Mouse (Mus musculus): ENCODE results near the gene Laptm4a. TPM values are rescaled to one million over a fixed set of nuclear protein-coding genes. Genes with fewer than 3 reads are reported as not detected.

The Laptm4a gene
- total RNA-seq (2012; rRNA removed), result 238 and 248 TPM in 2 replicates

GRCm38 (mm10) chr12:8921394-8922368 lies at the start of gene Laptm4a:
TSS of gene Laptm4a (plus strand) at chr12:8921664.
- peak; percentile 89 for DNase-seq (ENCODE audit: low read depth, low spot score)
- Histone ChIP-seq H3K9me3 (ENCODE audit: control insufficient read depth, insufficient read depth, low read depth, low read length) (no peaks in the 10 kb centered on the region), H3K4me1 (ENCODE audit: control insufficient read depth in 2 of 2, insufficient read depth in 2 of 2, low read length in 2 of 2, poor library complexity in 1 of 2) (peaks cover 2 to 13% of the 10 kb centered on the region in 2 experiments; a peak in 3 of 4 replicates), H3K9ac (ENCODE audit: insufficient read depth, low read depth, low read length, poor library complexity, severe bottlenecking) (peak within 1 kb of the TSS; percentile 97), H3K4me3 (ENCODE audit: insufficient read depth in 1 of 2, low read depth in 1 of 2, low read length in 2 of 2, poor library complexity in 1 of 2, severe bottlenecking in 1 of 2) (peak within 1 kb of the TSS; percentile 79 to 93), H3K36me3 (ENCODE audit: control insufficient read depth, insufficient read depth, low read length, poor library complexity, severe bottlenecking) (peaks cover 2% of the 10 kb centered on the region; the same call in 1 of the 2 replicates), H3K27ac (ENCODE audit: insufficient read depth, low read depth, low read length, poor library complexity, severe bottlenecking) (peak within 1 kb of the TSS; percentile 97)
- TF ChIP-seq CHD2 (IDR thresholded peaks at IDR 0.05; ENCODE audit: low read depth, low read length), result peak; percentile 93
- no peak for TF ChIP-seq MAFK (IDR thresholded peaks at IDR 0.05; ENCODE audit: insufficient read depth, low read depth, low read length)
- TF ChIP-seq ZNF384 (IDR thresholded peaks at IDR 0.05; ENCODE audit: low read depth, low read length), result no peak
- peak; percentile 65; the same call in 1 of the 2 replicates for TF ChIP-seq HCFC1 (IDR thresholded peaks at IDR 0.05; ENCODE audit: borderline replicate concordance, insufficient read depth, low read length)
- in situ Hi-C loops (cut with MboI; ENCODE audit: low sequenced_read_pairs in 2 of 2, unreplicated experiment in 2 of 2), result no loop called here

DNA sequence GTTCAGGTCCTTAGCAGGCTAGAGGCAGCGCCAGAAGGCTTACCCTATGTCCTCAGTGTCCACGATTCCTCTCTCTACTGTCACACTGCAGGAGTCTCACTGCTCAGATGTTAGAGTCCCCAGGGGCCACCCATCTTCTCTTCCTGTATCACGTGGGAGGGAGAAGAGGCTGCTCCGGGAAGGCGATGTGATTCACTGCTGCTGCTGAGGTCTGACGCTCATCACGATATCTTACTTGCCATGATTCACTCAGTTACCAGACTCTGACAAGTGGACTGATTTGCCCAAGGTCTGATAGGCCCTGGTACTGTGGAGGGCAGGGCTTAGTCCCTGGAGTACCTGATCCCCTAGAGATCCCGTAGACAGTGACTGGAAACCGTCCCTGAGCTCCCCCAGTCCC lies 45.9 kb upstream of the Laptm4a start:
- TF ChIP-seq CHD2 (IDR thresholded peaks at IDR 0.05; ENCODE audit: low read depth, low read length), result no peak
- no peak for TF ChIP-seq ZC3H11A (IDR thresholded peaks at IDR 0.05; ENCODE audit: borderline replicate concordance, low read depth, low read length)
- TF ChIP-seq MAFK (IDR thresholded peaks at IDR 0.05; ENCODE audit: insufficient read depth, low read depth, low read length), result no peak
- no peak for TF ChIP-seq ZNF384 (IDR thresholded peaks at IDR 0.05; ENCODE audit: low read depth, low read length)
- TF ChIP-seq HCFC1 (IDR thresholded peaks at IDR 0.05; ENCODE audit: borderline replicate concordance, insufficient read depth, low read length), result no peak
- H3K36me3 ChIP-seq (ENCODE audit: control insufficient read depth, insufficient read depth, low read length, poor library complexity, severe bottlenecking), result no peaks in the 10 kb centered on the region
- no peak overlapping the region for H3K9ac ChIP-seq (ENCODE audit: insufficient read depth, low read depth, low read length, poor library complexity, severe bottlenecking)
- DNase-seq (ENCODE audit: low read depth, low spot score), result no peak
- peaks cover 0 to 9% of the 10 kb centered on the region in 2 experiments; a peak in 1 of 4 replicates for H3K4me1 ChIP-seq (ENCODE audit: control insufficient read depth in 2 of 2, insufficient read depth in 2 of 2, low read length in 2 of 2, poor library complexity in 1 of 2)
- no peaks in the 10 kb centered on the region for H3K9me3 ChIP-seq (ENCODE audit: control insufficient read depth, insufficient read depth, low read depth, low read length)
- H3K4me3 ChIP-seq (ENCODE audit: insufficient read depth in 1 of 2, low read depth in 1 of 2, low read length in 2 of 2, poor library complexity in 1 of 2, severe bottlenecking in 1 of 2), result no peak overlapping the region
- no peak overlapping the region for H3K27ac ChIP-seq (ENCODE audit: insufficient read depth, low read depth, low read length, poor library complexity, severe bottlenecking)
- in situ Hi-C loops (cut with MboI; ENCODE audit: low sequenced_read_pairs in 2 of 2, unreplicated experiment in 2 of 2), result no loop called here

- Histone ChIP-seq H3K4me1 (ENCODE audit: control insufficient read depth in 2 of 2, insufficient read depth in 2 of 2, low read length in 2 of 2, poor library complexity in 1 of 2) (peaks cover 0 to 9% of the 10 kb centered on the region in 2 experiments; a peak in 1 of 4 replicates), H3K27ac (ENCODE audit: insufficient read depth, low read depth, low read length, poor library complexity, severe bottlenecking) (no peak overlapping the region), H3K9me3 (ENCODE audit: control insufficient read depth, insufficient read depth, low read depth, low read length) (no peaks in the 10 kb centered on the region), H3K36me3 (ENCODE audit: control insufficient read depth, insufficient read depth, low read length, poor library complexity, severe bottlenecking) (no peaks in the 10 kb centered on the region), H3K9ac (ENCODE audit: insufficient read depth, low read depth, low read length, poor library complexity, severe bottlenecking) (no peak overlapping the region), H3K4me3 (ENCODE audit: insufficient read depth in 1 of 2, low read depth in 1 of 2, low read length in 2 of 2, poor library complexity in 1 of 2, severe bottlenecking in 1 of 2) (no peak overlapping the region)
- DNase-seq (ENCODE audit: low read depth, low spot score), result no peak
- no peak for TF ChIP-seq MAFK (IDR thresholded peaks at IDR 0.05; ENCODE audit: insufficient read depth, low read depth, low read length)
- TF ChIP-seq HCFC1 (IDR thresholded peaks at IDR 0.05; ENCODE audit: borderline replicate concordance, insufficient read depth, low read length), result no peak
- TF ChIP-seq ZC3H11A (IDR thresholded peaks at IDR 0.05; ENCODE audit: borderline replicate concordance, low read depth, low read length), result no peak
- no peak for TF ChIP-seq ZNF384 (IDR thresholded peaks at IDR 0.05; ENCODE audit: low read depth, low read length)
- no peak for TF ChIP-seq CHD2 (IDR thresholded peaks at IDR 0.05; ENCODE audit: low read depth, low read length)
- in situ Hi-C loops (cut with MboI; ENCODE audit: low sequenced_read_pairs in 2 of 2, unreplicated experiment in 2 of 2), result no loop called here
Measured at GRCm38 (mm10) chr12:8876865-8877264, 44.6 kb upstream of the Laptm4a start.

DNA sequence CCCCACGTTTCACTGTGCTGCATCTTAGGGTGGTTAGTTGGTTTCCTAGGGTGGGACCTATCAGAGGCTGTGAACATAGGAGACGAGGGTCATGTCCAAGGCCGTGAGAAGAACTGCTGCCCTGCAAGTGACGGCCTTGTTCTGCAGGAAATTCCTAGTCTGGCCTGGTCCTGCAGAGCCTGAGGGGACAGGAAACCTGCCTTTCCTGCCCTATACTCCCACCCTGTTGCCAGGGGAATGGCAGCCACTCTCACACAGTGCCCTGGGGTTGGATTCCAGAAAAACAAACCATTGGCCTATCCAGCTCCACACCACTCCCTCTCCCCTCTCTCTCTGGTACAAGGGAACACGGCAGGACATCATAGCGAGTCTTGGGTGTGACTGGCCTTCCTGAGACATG lies 44.1 kb upstream of the Laptm4a start:
- Histone ChIP-seq H3K4me1 (ENCODE audit: control insufficient read depth in 2 of 2, insufficient read depth in 2 of 2, low read length in 2 of 2, poor library complexity in 1 of 2) (peaks cover 0 to 9% of the 10 kb centered on the region in 2 experiments; a peak in 1 of 4 replicates), H3K4me3 (ENCODE audit: insufficient read depth in 1 of 2, low read depth in 1 of 2, low read length in 2 of 2, poor library complexity in 1 of 2, severe bottlenecking in 1 of 2) (no peak overlapping the region), H3K9ac (ENCODE audit: insufficient read depth, low read depth, low read length, poor library complexity, severe bottlenecking) (no peak overlapping the region), H3K27ac (ENCODE audit: insufficient read depth, low read depth, low read length, poor library complexity, severe bottlenecking) (no peak overlapping the region), H3K36me3 (ENCODE audit: control insufficient read depth, insufficient read depth, low read length, poor library complexity, severe bottlenecking) (no peaks in the 10 kb centered on the region), H3K9me3 (ENCODE audit: control insufficient read depth, insufficient read depth, low read depth, low read length) (no peaks in the 10 kb centered on the region)
- in situ Hi-C loops (cut with MboI; ENCODE audit: low sequenced_read_pairs in 2 of 2, unreplicated experiment in 2 of 2), result no loop called here
- no peak for DNase-seq (ENCODE audit: low read depth, low spot score)
- TF ChIP-seq HCFC1 (IDR thresholded peaks at IDR 0.05; ENCODE audit: borderline replicate concordance, insufficient read depth, low read length) (no peak), MAFK (IDR thresholded peaks at IDR 0.05; ENCODE audit: insufficient read depth, low read depth, low read length) (no peak), ZC3H11A (IDR thresholded peaks at IDR 0.05; ENCODE audit: borderline replicate concordance, low read depth, low read length) (no peak), ZNF384 (IDR thresholded peaks at IDR 0.05; ENCODE audit: low read depth, low read length) (no peak), CHD2 (IDR thresholded peaks at IDR 0.05; ENCODE audit: low read depth, low read length) (no peak)
